Mouse (Mus musculus) kidney, postnatal 0 days (tissue): Measurements from ENCODE around the gene Gm28710. TPM values are rescaled to one million over a fixed set of nuclear protein-coding genes. Genes with fewer than 3 reads are reported as not detected.

Experiments used
- ATAC-seq: fragments of 200-750 bp; cut with Nextera tagmentation; replicated peaks from 2 replicates; pipeline ENCODE4 v1.8.0; 2017; ENCODE audit warnings: low read depth, moderate number of reproducible peaks, moderate TSS enrichment, moderate library complexity; ENCODE audit not compliant: low FRiP score
- DNase-seq: peaks from one replicate; pipeline ENCODE4 v3.0.0-alpha.2; 2016; ENCODE audit warnings: low spot score
- H3K27ac ChIP-seq: fragments of 300-500 bp; sonication (generic); 2 replicates; pipeline ENCODE4 v1.5.1; 2014; ENCODE audit warnings: mild to moderate bottlenecking
- H3K27me3 ChIP-seq: fragments of 300-500 bp; sonication (generic); 2 replicates; pipeline ENCODE4 v1.6.1; 2014; ENCODE audit warnings: low read length, mixed read lengths; ENCODE audit not compliant: insufficient read depth
- H3K36me3 ChIP-seq: fragments of 300-500 bp; sonication (generic); 2 replicates; pipeline ENCODE4 v1.6.1; 2014; ENCODE audit warnings: low read length, mixed read lengths; ENCODE audit not compliant: insufficient read depth
- H3K4me1 ChIP-seq: fragments of 300-500 bp; sonication (generic); replicated peaks from 2 replicates; pipeline ENCODE4 v1.6.1; 2014; ENCODE audit warnings: antibody characterized with exemption, low read length, mixed read lengths; ENCODE audit not compliant: insufficient read depth
- H3K4me2 ChIP-seq: fragments of 300-500 bp; sonication (generic); 2 replicates; pipeline ENCODE4 v1.6.1; 2014; ENCODE audit warnings: mild to moderate bottlenecking, low read length, moderate library complexity, mixed read lengths
- H3K4me3 ChIP-seq: fragments of 300-500 bp; sonication (generic); replicated peaks from 2 replicates; pipeline ENCODE4 v1.5.1; 2014; ENCODE audit warnings: low read depth, low read length
- H3K9ac ChIP-seq: fragments of 300-500 bp; sonication (generic); 2 replicates; pipeline ENCODE4 v1.6.1; 2014; ENCODE audit warnings: low read depth, low read length
- H3K9me3 ChIP-seq: fragments of 300-500 bp; sonication (generic); replicated peaks from 2 replicates; pipeline ENCODE4 v1.6.1; 2016; ENCODE audit warnings: low read length, inconsistent platforms, mixed read lengths
- CTCF ChIP-seq: IDR thresholded peaks from 2 replicates; pipeline ENCODE4 v1.5.1; 2016; ENCODE audit warnings: antibody characterized with exemption, low read depth, mild to moderate bottlenecking, moderate library complexity
- WGBS: fragments of 180-500 bp; shearing (Covaris S2); extraction: QIAGEN DNeasy Blood & Tissue Kit; methylation state at CpG from one replicate; pipeline ENCODE4 v1.1.7; 2014; 5-methylcytosine and 5-hydroxymethylcytosine counted together
- polyA plus RNA-seq: library from polyadenylated mRNA; unstranded; fragments of >200 nt; fragmentation: Nextera tagmentation; extraction: Ambion mirVana; gene quantifications from 2 replicates; pipeline ENCODE4 v1.2.1, GENCODE M21; 2015

The Gm28710 gene
- polyA plus RNA-seq = not detected in 2 replicates

DNA sequence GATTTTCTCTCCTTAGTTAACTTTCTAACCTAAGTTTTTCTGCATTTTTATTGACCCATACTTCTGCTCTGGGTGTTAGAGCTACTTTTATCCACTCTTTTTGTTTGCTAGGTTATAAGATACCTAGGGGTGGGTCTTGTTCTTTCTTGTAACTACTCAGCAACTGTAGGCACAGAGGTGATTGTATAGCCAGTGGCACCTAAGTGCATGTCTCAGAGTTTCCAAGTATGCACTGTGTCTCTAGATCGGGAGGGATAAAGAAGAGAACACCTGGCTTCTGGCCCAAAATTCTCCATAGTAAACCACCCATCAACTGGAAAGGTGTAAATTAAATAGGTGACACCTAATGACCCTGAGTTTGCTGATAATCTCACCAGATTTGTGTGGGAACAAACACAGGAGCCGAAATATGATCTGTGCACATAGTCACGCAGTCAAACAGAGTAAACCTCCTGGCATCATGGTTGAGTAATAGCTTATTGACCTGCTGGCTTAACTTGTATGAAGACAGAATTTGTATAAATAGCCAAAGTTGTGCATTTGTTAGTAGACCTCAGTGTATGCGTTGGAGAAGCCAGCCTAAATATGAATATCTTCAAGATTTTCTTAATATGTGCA lies at the start of gene Gm28710:
Gm28710 (plus strand) TSS at position 568 of the 618 bp plus-strand sequence.
- Histone ChIP-seq H3K9ac (no peak within 1 kb of the TSS), H3K27ac (no peak within 1 kb of the TSS), H3K4me3 (no peak within 1 kb of the TSS), H3K27me3 (no peaks in the 10 kb centered on the region), H3K4me2 (no peak within 1 kb of the TSS), H3K4me1 (no peaks in the 10 kb centered on the region), H3K9me3 (no peaks in the 10 kb centered on the region), H3K36me3 (no peaks in the 10 kb centered on the region)
- ATAC-seq (no peak), DNase-seq (no peak)
- WGBS = 61% methylated on average over 4 of the region's 4 CpGs
- TF ChIP-seq CTCF = no peak

- no peak overlapping the region for H3K27ac ChIP-seq
- no peaks in the 10 kb centered on the region for H3K36me3 ChIP-seq
- TF ChIP-seq CTCF = no peak
- no peak overlapping the region for H3K4me2 ChIP-seq
- DNase-seq = no peak
- no peak overlapping the region for H3K4me3 ChIP-seq
- 74% methylated on average over 2 of the region's 2 CpGs for WGBS
- H3K9me3 ChIP-seq = no peaks in the 10 kb centered on the region
- H3K9ac ChIP-seq = no peak overlapping the region
- no peaks in the 10 kb centered on the region for H3K27me3 ChIP-seq
- no peaks in the 10 kb centered on the region for H3K4me1 ChIP-seq
- no peak for ATAC-seq
Measured at GRCm38 (mm10) chr5:16777176-16777575, 14.4 kb upstream of the Gm28710 start.

DNA sequence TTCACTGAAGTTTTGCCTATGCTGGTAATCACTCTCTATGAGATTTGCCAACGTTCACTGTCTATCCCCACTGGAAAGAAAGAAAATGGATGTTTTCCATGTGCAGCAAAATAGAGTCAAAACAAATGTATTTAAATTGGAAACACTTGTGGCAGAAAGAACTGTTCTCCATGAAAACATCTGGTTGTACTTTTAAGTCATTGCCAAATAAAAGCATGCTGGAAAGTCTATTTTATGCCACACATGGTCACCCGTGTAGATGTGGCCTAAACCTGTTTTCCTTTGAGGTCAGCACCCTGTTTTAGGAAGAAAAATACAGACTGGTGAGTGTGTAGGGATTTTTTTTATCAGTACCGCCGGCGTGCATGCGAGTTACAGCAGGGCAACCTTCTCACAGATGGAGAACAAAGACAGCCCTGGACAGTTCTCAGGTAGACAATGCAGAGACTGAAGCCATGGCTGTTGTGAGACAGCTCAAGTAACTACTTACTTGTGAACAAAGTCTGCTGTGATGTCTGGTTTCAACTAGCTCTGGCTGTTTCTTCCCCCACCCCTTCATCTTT lies 12.9 kb upstream of the Gm28710 start:
- ATAC-seq (no peak), DNase-seq (no peak)
- no peak overlapping the region for H3K4me2 ChIP-seq
- TF ChIP-seq CTCF = no peak
- no peak overlapping the region for H3K27ac ChIP-seq
- no peak overlapping the region for H3K9ac ChIP-seq
- no peaks in the 10 kb centered on the region for H3K27me3 ChIP-seq
- no peak overlapping the region for H3K4me3 ChIP-seq
- H3K9me3 ChIP-seq = no peaks in the 10 kb centered on the region
- 75% methylated on average over 6 of the region's 6 CpGs for WGBS
- H3K4me1 ChIP-seq = no peaks in the 10 kb centered on the region
- H3K36me3 ChIP-seq = no peaks in the 10 kb centered on the region

GRCm38 (mm10) chr5:16785627-16786026 lies 6.0 kb upstream of the Gm28710 start:
- 87% methylated on average over 4 of the region's 4 CpGs for WGBS
- no peaks in the 10 kb centered on the region for H3K27me3 ChIP-seq
- no peak overlapping the region for H3K4me3 ChIP-seq
- no peak overlapping the region for H3K4me2 ChIP-seq
- no peak overlapping the region for H3K9ac ChIP-seq
- no peaks in the 10 kb centered on the region for H3K4me1 ChIP-seq
- TF ChIP-seq CTCF = no peak
- no peak overlapping the region for H3K27ac ChIP-seq
- ATAC-seq = no peak
- no peaks in the 10 kb centered on the region for H3K9me3 ChIP-seq
- no peak for DNase-seq
- no peaks in the 10 kb centered on the region for H3K36me3 ChIP-seq

DNA sequence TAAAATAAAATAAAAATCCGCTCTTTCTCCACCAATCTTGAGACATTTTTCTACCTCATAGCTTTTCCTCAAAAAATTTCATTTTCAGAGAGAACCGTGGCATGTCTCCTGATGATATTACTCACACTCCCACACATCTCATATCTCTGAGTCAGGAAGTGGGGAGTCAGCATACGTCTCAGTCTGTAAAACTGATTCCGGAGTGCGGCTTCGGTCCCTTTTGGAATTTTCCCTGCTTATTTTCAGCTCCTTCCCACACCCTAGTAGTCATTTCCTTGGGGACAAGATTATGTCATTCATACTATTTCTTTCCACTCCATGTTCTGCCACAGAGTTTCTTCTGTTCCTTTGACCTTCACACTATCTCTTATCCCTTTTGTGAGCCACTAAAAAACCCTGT lies 3.4 kb downstream of the Gm28710 start:
- no peaks in the 10 kb centered on the region for H3K27me3 ChIP-seq
- 69% methylated on average over 6 of the region's 6 CpGs for WGBS
- TF ChIP-seq CTCF = no peak

GRCm38 (mm10) chr5:16802726-16803125 lies 11.1 kb downstream of the Gm28710 start:
- no peak for ATAC-seq
- no peaks in the 10 kb centered on the region for H3K27me3 ChIP-seq
- no peak for DNase-seq
- H3K27ac ChIP-seq = no peak overlapping the region
- H3K9ac ChIP-seq = no peak overlapping the region
- no peaks in the 10 kb centered on the region for H3K36me3 ChIP-seq
- no peak for TF ChIP-seq CTCF
- H3K4me1 ChIP-seq = no peaks in the 10 kb centered on the region
- H3K9me3 ChIP-seq = no peaks in the 10 kb centered on the region
- 72% methylated on average over 4 of the region's 4 CpGs for WGBS
- no peak overlapping the region for H3K4me2 ChIP-seq
- no peak overlapping the region for H3K4me3 ChIP-seq

More for the DNA sequence above, 3.4 kb downstream of the Gm28710 start:
- H3K9ac ChIP-seq = no peak overlapping the region
- no peak overlapping the region for H3K27ac ChIP-seq
- no peak overlapping the region for H3K4me2 ChIP-seq
- no peaks in the 10 kb centered on the region for H3K9me3 ChIP-seq
- no peaks in the 10 kb centered on the region for H3K4me1 ChIP-seq
- no peaks in the 10 kb centered on the region for H3K36me3 ChIP-seq
- DNase-seq = no peak
- H3K4me3 ChIP-seq = no peak overlapping the region
- ATAC-seq = no peak

- Histone ChIP-seq H3K4me3 (no peak overlapping the region), H3K4me1 (no peaks in the 10 kb centered on the region), H3K36me3 (no peaks in the 10 kb centered on the region), H3K4me2 (no peak overlapping the region), H3K9ac (no peak overlapping the region), H3K9me3 (no peaks in the 10 kb centered on the region), H3K27ac (no peak overlapping the region), H3K27me3 (no peaks in the 10 kb centered on the region)
- TF ChIP-seq CTCF = no peak
- DNase-seq (no peak), ATAC-seq (no peak)
Measured at GRCm38 (mm10) chr5:16838991-16839390, 47.4 kb downstream of the Gm28710 start.
